Mouse (Mus musculus): Measurements from ENCODE around the gene Prkag3.

DNA sequence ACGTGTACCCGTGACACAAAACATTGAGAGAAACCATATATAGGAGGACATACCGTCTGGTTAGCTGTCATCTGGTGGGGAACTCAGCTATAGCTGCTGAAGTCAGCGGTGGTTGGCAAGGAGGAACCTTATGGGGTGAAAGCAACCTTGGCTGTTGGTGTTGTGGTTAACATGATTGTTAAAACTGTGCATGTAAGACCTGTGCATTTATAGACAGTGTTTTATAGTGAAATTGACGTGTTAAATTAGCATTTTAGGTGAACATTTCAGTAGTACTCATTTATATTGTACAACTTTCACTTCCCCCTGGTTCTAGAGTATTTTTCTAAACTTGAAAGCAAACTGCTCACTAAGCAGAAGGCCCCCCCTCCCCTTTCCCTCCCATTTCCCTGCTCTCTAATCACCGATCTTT, 46.9 kb downstream of the Prkag3 start:
- TF ChIP-seq GATA1 (IDR thresholded peaks at IDR 0.05; ENCODE audit: borderline replicate concordance, low read length) (no peak), FLI1 (IDR thresholded peaks at IDR 0.05; ENCODE audit: low read length) (no peak)
